Mouse (Mus musculus) forebrain, embryonic 16.5 days (tissue): ENCODE measurements around the gene Ank3. TPM values are rescaled to one million over a fixed set of nuclear protein-coding genes. Genes with fewer than 3 reads are reported as not detected.

Experiments
- ATAC-seq: fragments of 200-750 bp; cut with Nextera tagmentation; 2 replicates; pipeline ENCODE4 v1.8.0; 2017; ENCODE audit warnings: mild to moderate bottlenecking, moderate library complexity
- H3K27ac ChIP-seq: fragments of 300-500 bp; sonication (generic); 2 replicates; pipeline ENCODE4 v1.5.1; 2014; ENCODE audit warnings: low read length, control low read depth
- H3K27me3 ChIP-seq: fragments of 300-500 bp; sonication (generic); replicated peaks from 2 replicates; pipeline ENCODE4 v1.6.1; 2014; ENCODE audit warnings: low read length; ENCODE audit not compliant: control insufficient read depth, insufficient read depth
- H3K36me3 ChIP-seq: fragments of 300-500 bp; sonication (generic); 2 replicates; pipeline ENCODE4 v1.6.1; 2014; ENCODE audit not compliant: control insufficient read depth, insufficient read depth
- H3K4me1 ChIP-seq: fragments of 300-500 bp; sonication (generic); replicated peaks from 2 replicates; pipeline ENCODE4 v1.6.1; 2014; ENCODE audit warnings: low read length; ENCODE audit not compliant: control insufficient read depth, insufficient read depth
- H3K4me2 ChIP-seq: fragments of 300-500 bp; sonication (generic); 2 replicates; pipeline ENCODE4 v1.6.1; 2014; ENCODE audit warnings: mild to moderate bottlenecking, low read length, control low read depth
- H3K4me3 ChIP-seq: fragments of 300-500 bp; sonication (generic); replicated peaks from 2 replicates; pipeline ENCODE4 v1.5.1; 2014; ENCODE audit warnings: mild to moderate bottlenecking, low read length, control low read depth
- H3K9ac ChIP-seq: fragments of 300-500 bp; sonication (generic); replicated peaks from 2 replicates; pipeline ENCODE4 v1.6.1; 2014; ENCODE audit warnings: low read depth, low read length, control low read depth
- H3K9me3 ChIP-seq: fragments of 300-500 bp; sonication (generic); 2 replicates; pipeline ENCODE4 v1.6.1; 2016; ENCODE audit warnings: low read length; ENCODE audit not compliant: control insufficient read depth
- WGBS: fragments of 180-500 bp; shearing (Covaris S2); extraction: QIAGEN DNeasy Blood & Tissue Kit; methylation state at CpG from one replicate; pipeline ENCODE4 v1.1.7; 2014; 5-methylcytosine and 5-hydroxymethylcytosine counted together
- polyA plus RNA-seq: library from polyadenylated mRNA; unstranded; fragments of >200 nt; fragmentation: Nextera tagmentation; extraction: Ambion mirVana; gene quantifications from 2 replicates; pipeline ENCODE4 v1.2.1, GENCODE M21; 2015

Gene Ank3
- polyA plus RNA-seq, 1 experiment from 2014 or later, result 102 TPM

DNA sequence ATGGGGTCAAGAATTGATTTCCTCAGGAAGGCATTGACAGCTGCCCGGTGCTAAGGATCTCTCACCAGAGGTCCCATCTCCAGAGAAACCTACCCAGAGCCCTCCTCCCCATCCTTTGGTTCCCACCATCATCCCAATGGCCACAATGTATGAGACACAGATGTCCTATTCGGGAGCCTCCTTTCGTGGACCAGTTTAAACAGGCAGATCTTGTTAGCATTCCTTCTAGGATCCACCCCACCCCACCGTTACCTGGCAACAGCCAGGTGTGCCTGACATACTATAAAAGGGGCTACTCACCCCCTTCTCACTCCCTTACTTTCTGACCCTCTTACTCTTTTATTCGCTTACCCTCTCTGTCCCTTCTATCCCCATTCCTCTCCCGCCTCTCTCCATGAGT is 176.9 kb downstream of the Ank3 start:
- H3K27ac ChIP-seq, result no peak overlapping the region
- peaks cover 53% of the 10 kb centered on the region for H3K4me1 ChIP-seq
- ATAC-seq, result no peak

DNA sequence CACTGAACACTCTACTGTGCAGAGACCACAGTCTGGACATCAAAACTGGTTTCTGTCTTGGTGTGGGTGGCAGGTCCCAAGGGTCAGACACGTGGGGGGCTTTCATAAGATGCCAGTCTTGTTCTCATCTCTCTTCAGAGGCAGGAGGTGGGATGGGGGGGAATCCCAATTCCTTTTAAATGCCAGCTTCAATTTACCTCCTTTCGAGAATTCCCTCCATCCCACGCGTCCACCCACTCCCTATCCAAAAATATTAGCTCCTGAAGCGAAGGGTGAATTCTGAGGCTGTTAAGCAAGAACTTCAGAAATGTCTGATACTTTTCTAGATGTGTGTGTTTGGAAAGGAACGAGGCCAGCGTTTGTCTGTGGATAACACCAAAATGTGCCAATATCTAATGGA is 177.7 kb downstream of the Ank3 start:
- ATAC-seq, result no peak
- no peaks in the 10 kb centered on the region for H3K27me3 ChIP-seq
- peaks cover 46% of the 10 kb centered on the region for H3K4me1 ChIP-seq
- no peak overlapping the region for H3K27ac ChIP-seq
- no peaks in the 10 kb centered on the region for H3K9me3 ChIP-seq
- no peak overlapping the region for H3K4me3 ChIP-seq
- H3K36me3 ChIP-seq, result no peaks in the 10 kb centered on the region
- no peak overlapping the region for H3K9ac ChIP-seq
- WGBS, result 89% methylated on average over 7 of the region's 7 CpGs
- H3K4me2 ChIP-seq, result no peak overlapping the region

More for the DNA sequence above, 176.9 kb downstream of the Ank3 start:
- no peak overlapping the region for H3K9ac ChIP-seq
- no peaks in the 10 kb centered on the region for H3K9me3 ChIP-seq
- H3K27me3 ChIP-seq, result no peaks in the 10 kb centered on the region
- H3K36me3 ChIP-seq, result no peaks in the 10 kb centered on the region
- H3K4me3 ChIP-seq, result no peak overlapping the region
- WGBS, result 68% methylated on average over 6 of the region's 6 CpGs
- H3K4me2 ChIP-seq, result no peak overlapping the region

- peaks cover 36% of the 10 kb centered on the region for H3K4me1 ChIP-seq
- H3K27ac ChIP-seq, result no peak overlapping the region
- H3K4me2 ChIP-seq, result no peak overlapping the region
- 63% methylated on average over 15 of the region's 15 CpGs for WGBS
- no peak overlapping the region for H3K9ac ChIP-seq
- H3K27me3 ChIP-seq, result no peaks in the 10 kb centered on the region
- no peaks in the 10 kb centered on the region for H3K36me3 ChIP-seq
- no peak overlapping the region for H3K4me3 ChIP-seq
- no peak for ATAC-seq
- no peaks in the 10 kb centered on the region for H3K9me3 ChIP-seq
Observed at GRCm38 (mm10) chr10:69577061-69577728, 178.6 kb downstream of the Ank3 start.

DNA sequence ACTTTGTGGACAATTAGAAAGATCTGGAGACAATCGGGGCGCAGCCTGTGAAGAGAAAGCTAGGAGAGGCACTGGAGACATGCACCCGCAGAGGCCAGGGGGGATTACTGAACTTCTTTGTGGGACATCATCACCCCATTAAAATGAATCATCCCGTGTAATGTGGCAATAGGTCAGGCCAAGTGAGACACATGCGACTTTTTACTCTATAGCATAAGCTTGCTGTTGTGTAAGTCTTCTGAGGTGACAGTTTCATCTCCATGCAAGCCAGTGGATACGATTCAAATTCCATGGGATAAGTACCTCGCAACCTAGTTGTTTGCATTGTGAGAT is 179.1 kb downstream of the Ank3 start:
- peaks cover 31% of the 10 kb centered on the region for H3K4me1 ChIP-seq

DNA sequence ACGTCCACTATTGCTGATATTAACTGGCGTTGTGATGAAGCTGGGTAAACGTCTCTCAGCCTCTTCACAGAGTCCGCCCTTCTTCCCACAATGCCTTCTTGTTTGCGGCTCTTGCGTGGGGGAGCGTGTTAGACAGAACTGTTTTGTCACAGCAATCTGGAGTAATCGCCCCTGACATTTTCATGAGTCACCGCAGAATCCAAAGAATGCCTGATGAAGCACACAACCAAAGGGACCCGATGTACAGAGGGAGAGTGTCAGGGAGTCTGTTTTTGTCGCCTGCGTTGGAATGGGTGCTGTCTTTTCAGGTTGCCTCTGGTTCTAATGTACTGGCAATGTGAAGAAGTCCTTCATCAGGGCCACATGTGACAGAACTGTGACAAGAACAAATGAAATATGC is 181.0 kb downstream of the Ank3 start:
- no peak overlapping the region for H3K4me3 ChIP-seq
- H3K9me3 ChIP-seq, result no peaks in the 10 kb centered on the region
- no peak overlapping the region for H3K4me2 ChIP-seq
- 66% methylated on average over 12 of the region's 12 CpGs for WGBS
- H3K27ac ChIP-seq, result no peak overlapping the region
- H3K27me3 ChIP-seq, result no peaks in the 10 kb centered on the region
- ATAC-seq, result no peak
- no peak overlapping the region for H3K9ac ChIP-seq
- peaks cover 17% of the 10 kb centered on the region for H3K4me1 ChIP-seq
- no peaks in the 10 kb centered on the region for H3K36me3 ChIP-seq

More for the DNA sequence above, 179.1 kb downstream of the Ank3 start:
- Histone ChIP-seq H3K4me3 (no peak overlapping the region), H3K9ac (no peak overlapping the region), H3K9me3 (no peaks in the 10 kb centered on the region), H3K36me3 (no peaks in the 10 kb centered on the region), H3K27me3 (no peaks in the 10 kb centered on the region), H3K27ac (no peak overlapping the region), H3K4me2 (no peak overlapping the region)
- no peak for ATAC-seq
- 87% methylated on average over 7 of the region's 7 CpGs for WGBS

DNA sequence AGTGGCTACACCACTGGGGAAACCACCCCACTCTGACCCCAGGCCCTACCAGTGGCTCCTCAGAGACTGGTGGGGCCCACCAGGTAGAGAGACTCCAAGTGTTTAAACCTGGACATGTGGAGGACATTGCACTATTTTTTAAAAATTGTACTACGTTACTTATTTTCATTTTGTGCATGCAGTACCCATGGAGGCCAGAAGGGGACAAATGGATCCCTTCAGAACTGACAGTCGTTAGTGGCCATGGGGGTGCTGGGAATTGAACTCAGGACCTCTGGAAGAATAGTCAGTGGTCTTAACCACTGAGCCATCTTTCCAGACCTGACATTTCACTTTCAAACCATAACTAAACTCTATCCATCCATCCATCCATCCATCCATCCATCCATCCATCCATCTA is 183.0 kb downstream of the Ank3 start:
- Histone ChIP-seq H3K9ac (no peak overlapping the region), H3K4me2 (no peak overlapping the region), H3K27ac (no peak overlapping the region), H3K4me3 (no peak overlapping the region), H3K27me3 (no peaks in the 10 kb centered on the region), H3K4me1 (peaks cover 7% of the 10 kb centered on the region), H3K9me3 (no peaks in the 10 kb centered on the region), H3K36me3 (no peaks in the 10 kb centered on the region)
- ATAC-seq, result no peak
- 89% methylated on average over 2 of the region's 2 CpGs for WGBS

DNA sequence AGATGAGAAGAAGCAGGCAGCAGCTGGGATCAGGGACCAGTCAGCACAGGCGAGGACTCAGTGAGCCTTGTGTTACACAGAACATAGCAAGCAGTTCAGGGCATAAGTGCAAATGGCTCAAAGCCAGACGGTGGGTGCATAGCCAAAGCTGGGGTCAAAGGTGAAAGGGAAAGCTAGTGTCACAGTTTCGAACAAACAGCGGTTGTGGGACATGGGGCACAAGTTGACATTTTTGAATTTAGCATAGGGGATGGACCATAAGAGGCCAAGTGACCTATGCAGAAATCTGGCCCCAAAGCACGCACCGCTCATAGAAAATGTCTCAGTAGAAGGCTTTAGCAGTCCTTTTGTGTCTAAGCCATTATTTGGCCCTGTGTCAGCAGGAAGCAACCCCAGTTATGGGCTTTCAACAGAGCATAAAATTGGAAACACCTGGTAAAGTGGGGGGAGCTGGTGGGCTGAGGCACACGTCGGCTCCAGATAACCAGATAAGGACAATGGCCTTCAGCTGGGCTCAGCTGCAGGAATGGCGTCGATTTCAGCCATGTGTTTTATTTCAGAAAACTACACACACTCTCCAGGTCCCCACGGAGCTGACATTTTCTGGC is 185.4 kb downstream of the Ank3 start:
- Histone ChIP-seq H3K27ac (no peak overlapping the region), H3K9ac (no peak overlapping the region), H3K4me3 (no peak overlapping the region), H3K36me3 (no peaks in the 10 kb centered on the region), H3K27me3 (no peaks in the 10 kb centered on the region), H3K9me3 (no peaks in the 10 kb centered on the region), H3K4me1 (peaks cover 3% of the 10 kb centered on the region), H3K4me2 (no peak overlapping the region)
- WGBS, result 38% methylated on average over 11 of the region's 11 CpGs
- no peak for ATAC-seq

GRCm38 (mm10) chr10:69584566-69584965 is 186.0 kb downstream of the Ank3 start:
- no peak overlapping the region for H3K4me2 ChIP-seq
- H3K4me1 ChIP-seq, result peaks cover 3% of the 10 kb centered on the region
- H3K27me3 ChIP-seq, result no peaks in the 10 kb centered on the region
- H3K4me3 ChIP-seq, result no peak overlapping the region
- no peak overlapping the region for H3K9ac ChIP-seq
- 83% methylated on average over 5 of the region's 5 CpGs for WGBS
- H3K36me3 ChIP-seq, result no peaks in the 10 kb centered on the region
- H3K27ac ChIP-seq, result no peak overlapping the region
- ATAC-seq, result no peak
- H3K9me3 ChIP-seq, result no peaks in the 10 kb centered on the region

- Histone ChIP-seq H3K9me3 (no peaks in the 10 kb centered on the region), H3K4me1 (peaks cover 3% of the 10 kb centered on the region), H3K27ac (no peak overlapping the region), H3K4me3 (no peak overlapping the region), H3K9ac (no peak overlapping the region), H3K36me3 (no peaks in the 10 kb centered on the region), H3K4me2 (no peak overlapping the region), H3K27me3 (no peaks in the 10 kb centered on the region)
- ATAC-seq, result no peak
- WGBS, result 90% methylated on average over 3 of the region's 3 CpGs
Observed at GRCm38 (mm10) chr10:69585271-69585670, 186.7 kb downstream of the Ank3 start.
